Mouse (Mus musculus) left cerebral cortex, postnatal 14 days (tissue): ENCODE data around the gene Idh2. TPM values are rescaled to one million over a fixed set of nuclear protein-coding genes. Genes with fewer than 3 reads are reported as not detected.
A peak's percentile ranks its signal among the peaks of the same experiment; 100 is the strongest.

Experiments used
- DNase-seq, 2 experiments: peaks; one replicate each; pipeline ENCODE4 v3.0.0; 2021 to 2022; ENCODE audit warnings: low spot score in 2 of 2, mixed read lengths in 1 of 2
- intact Hi-C: fragments of 180-260 bp; cut with DNase I; formaldehyde crosslinking; loops from one replicate; pipeline ENCODE4 v1.15.1; 2025
- total RNA-seq, 2 experiments: library from RNA; stranded (reverse); gene quantifications; 2 replicates each; pipeline ENCODE4 v1.2.3; 2021

The Idh2 gene
- total RNA-seq, 2 experiments from 2014 or later = 48.1 to 50.3 TPM

DNA sequence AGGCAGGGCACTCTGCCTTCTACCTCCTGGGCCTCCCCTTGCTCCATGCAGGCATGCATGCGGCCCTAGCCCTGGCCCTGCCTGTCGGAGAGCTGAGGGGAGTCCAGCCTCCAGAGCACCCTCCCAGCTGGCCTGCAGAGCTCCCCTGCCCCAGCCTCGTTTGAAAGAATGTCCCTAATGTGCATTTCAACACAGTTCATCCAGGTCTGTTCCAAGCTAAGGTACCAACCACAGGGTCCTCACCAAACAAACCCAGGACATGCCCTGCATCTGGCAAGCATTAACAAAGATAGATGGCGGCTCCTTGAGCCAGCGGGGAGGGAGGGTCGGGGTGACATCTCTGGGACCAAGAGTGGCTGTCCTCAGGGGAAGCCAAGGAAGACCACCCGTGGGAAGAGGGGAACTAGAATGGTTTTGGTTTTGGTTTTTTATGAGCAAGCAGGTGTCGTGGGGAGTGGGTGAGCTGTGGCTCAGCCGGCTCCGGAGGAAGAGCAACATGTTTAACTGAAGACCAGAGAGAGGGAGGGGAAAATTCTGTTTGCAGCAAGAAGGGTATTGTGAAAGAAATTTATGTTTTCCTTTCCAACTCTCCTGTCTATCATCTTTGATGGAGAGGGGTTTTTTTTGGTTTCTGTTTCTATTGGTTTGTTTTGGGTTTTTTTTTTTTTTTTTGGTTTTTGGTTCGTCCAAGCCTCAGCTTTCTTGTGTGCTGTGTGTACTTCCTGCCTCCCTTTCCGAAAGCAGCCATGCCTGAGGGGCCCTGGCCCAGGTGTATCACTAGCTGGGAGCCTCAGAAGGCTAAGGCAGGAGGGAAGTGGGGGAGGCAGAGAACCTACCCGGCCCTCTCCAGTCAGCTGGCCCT lies 24.0 kb downstream of the Idh2 start:
- DNase-seq = no peak
- intact Hi-C loops = no loop called here

- intact Hi-C loops = no loop called here
- no peak for DNase-seq
Measured at GRCm38 (mm10) chr7:80090191-80091003, 24.8 kb downstream of the Idh2 start.

GRCm38 (mm10) chr7:80088191-80088590 lies 27.0 kb downstream of the Idh2 start:
- intact Hi-C loops = no loop called here

GRCm38 (mm10) chr7:80085970-80086715 lies 29.0 kb downstream of the Idh2 start:
- intact Hi-C loops = no loop called here
- DNase-seq = no peak

More at GRCm38 (mm10) chr7:80088191-80088590, 27.0 kb downstream of the Idh2 start:
- no peak for DNase-seq

DNA sequence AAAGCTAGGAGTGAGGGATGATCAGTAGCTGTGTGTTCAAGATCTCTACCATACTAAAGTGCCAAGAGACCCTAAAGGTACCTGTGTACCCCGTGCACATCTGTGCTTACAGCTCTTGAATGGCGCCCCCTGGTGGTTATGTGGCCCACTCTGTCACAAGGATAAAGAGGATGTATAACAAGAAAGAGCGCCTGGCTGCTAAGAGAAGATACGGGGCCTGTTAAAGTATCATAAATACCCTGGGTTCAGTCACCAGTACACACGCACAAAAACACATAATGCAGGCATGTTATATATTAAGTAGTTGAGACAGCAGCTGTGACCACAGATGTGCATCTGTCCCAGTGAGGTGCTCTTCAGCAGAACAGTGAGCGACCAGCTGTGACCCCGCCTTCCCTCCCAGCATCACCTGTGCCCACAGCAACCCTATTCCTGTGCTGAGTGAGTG lies 30.7 kb downstream of the Idh2 start:
- intact Hi-C loops = no loop called here
- peak in 1 of 2 experiments; percentile 55 for DNase-seq

DNA sequence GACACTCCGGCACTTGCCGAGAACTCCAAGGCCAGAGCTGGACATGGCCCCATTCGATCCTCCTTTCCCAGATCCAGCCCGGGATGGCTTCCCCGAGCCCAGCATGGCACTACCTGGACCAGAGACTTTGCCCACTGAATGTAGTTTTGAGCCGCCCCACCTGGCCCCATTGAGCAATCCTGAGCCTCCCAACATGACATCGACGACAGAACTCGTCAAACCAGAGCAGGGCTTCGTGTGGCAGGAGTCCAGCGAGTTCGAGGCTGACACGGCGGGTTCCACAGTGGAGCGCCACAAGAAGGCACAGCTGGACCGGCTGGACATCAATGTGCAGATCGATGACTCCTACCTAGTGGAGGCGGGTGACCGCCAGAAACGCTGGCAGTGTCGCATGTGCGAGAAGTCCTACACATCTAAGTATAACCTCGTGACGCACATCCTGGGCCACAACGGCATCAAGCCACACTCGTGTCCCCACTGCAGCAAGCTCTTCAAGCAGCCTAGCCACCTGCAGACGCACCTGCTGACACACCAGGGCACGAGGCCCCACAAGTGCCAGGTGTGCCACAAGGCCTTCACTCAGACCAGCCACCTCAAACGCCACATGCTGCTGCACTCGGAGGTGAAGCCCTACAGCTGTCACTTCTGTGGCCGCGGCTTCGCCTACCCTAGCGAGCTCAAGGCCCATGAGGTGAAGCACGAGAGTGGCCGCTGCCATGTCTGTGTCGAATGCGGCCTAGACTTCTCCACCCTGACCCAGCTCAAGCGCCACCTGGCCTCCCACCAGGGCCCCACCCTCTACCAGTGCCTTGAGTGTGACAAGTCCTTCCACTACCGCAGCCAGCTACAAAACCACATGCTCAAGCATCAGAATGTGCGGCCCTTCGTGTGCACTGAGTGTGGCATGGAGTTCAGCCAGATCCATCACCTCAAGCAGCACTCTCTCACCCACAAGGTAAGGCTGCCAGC lies 33.3 kb downstream of the Idh2 start:
- no peak for DNase-seq
- intact Hi-C loops = no loop called here

DNA sequence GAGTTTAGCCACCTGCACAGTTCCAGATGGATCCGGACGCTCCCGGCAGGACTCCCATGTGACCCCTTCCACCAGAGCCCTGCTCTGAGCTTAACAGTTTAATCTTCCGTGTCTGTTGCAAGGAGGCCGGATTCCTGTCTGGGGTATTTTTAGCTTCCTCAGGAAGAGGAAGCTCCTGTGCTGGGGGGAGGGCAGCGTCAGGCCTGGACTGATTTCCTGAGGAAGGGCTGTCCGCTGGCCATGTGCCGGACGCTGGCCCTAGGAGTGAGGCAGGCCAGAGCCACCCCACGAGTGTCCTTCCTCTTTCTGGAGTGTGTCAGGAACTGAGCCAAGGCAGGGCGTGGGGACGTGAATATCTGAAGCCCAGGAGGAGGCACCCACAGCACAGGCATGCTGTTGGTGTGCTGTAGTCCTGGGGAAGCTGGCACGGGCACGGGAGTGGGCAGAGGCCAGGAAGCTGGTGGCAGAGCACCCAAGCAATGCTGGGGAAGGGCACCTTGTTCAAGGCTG lies 36.3 kb downstream of the Idh2 start:
- peak; percentile 69 to 79 for DNase-seq
- intact Hi-C loops = loop anchor here (5.0 kb wide), 1 partner anchor 52 kb away; no protein-coding TSS in a partner anchor

DNA sequence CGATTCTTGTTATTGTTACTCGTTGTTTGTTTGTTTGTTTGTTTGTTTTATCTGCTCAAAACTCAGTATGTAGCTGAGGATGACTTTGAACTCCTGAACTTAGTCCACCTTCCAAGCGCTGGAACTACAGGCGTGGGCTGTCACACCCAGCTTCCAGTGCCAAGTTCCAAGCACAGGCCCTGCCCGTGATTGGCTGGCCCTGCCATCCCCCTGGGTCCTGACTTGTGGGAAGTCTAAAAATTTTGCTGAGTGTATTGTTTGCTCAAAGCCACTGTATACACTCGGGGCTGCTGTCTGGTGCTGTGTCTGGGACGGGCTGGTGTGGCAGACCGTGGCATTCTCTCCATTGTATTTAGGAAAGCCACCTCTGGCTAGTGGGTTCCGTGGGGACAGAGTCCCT lies 37.4 kb downstream of the Idh2 start:
- no peak for DNase-seq
- intact Hi-C loops = loop anchor here (5.0 kb wide), 1 partner anchor 50 kb away; no protein-coding TSS in a partner anchor

GRCm38 (mm10) chr7:80076961-80077716 lies 38.1 kb downstream of the Idh2 start:
- no peak for DNase-seq
- intact Hi-C loops = loop anchor here (5.0 kb wide), 1 partner anchor 50 kb away; no protein-coding TSS in a partner anchor

GRCm38 (mm10) chr7:80075946-80076583 lies 39.1 kb downstream of the Idh2 start:
- intact Hi-C loops = loop anchor here (5.0 kb wide), 1 partner anchor 49 kb away; no protein-coding TSS in a partner anchor
- no peak for DNase-seq

GRCm38 (mm10) chr7:80074921-80075441 lies 40.2 kb downstream of the Idh2 start:
- no peak for DNase-seq
- intact Hi-C loops = loop anchor here (5.0 kb wide), 1 partner anchor 48 kb away; no protein-coding TSS in a partner anchor

DNA sequence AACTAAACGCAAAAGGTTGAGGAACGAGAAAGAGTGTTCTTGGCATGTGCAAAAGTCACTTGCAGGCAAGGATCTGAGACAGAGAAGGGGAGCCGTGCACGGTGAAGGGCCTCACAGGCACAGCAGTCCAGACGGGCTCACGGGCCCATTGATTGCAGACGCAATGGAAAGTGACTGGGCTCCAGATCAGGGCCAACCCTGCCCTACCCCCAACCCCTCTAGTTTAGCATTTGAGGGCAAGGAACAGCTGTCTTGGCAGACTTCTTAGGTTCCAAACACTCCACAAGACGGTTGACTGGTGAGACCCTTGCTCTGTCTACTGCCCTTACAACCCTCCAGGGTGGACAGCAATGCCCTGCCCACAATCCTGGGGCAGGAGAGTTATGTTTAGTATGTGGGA lies 41.7 kb downstream of the Idh2 start:
- no peak for DNase-seq
- intact Hi-C loops = no loop called here

DNA sequence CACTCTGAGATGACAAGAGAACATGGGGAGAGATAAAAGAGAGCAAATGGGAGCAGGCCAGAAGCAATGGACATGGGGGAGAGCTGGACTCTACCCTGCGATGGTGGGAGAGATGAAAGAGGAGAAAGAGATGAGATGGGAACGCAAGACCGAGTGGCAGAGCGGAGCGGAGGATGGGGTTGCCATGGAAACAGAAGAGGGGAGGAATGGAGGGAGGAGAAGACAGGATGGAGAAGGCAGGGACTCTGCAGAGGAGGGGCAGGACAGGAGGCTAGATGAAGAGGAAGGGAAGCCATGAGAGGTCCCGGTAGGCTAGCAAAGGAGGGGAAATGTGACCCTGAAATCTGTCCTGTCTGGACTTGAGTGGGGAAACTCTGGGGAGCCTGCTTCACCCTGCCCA lies 42.9 kb downstream of the Idh2 start:
- DNase-seq = peak; percentile 64 to 71
- intact Hi-C loops = no loop called here

DNA sequence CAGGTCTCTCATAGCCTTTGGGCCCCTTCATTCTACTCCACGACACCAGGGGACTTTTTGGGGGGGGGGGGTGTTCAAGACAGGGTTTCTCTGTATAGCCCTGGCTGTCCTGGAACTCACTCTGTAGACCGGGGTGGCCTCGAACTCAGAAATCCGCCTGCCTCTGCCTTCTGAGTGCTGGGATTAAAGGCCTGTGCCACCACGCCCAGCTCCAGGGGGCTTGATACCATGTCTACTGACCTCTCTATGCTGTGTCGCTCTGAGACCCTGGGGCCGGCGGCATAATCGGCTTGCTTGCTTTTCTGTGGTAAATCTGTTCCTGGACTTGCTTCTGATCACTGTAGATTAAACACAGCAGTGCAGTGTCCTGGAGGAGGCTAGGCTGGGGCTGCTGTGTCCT lies 44.0 kb downstream of the Idh2 start:
- DNase-seq = no peak
- intact Hi-C loops = no loop called here

GRCm38 (mm10) chr7:80069615-80070327 lies 45.4 kb downstream of the Idh2 start:
- intact Hi-C loops = no loop called here
- peak; percentile 69 to 90 for DNase-seq

GRCm38 (mm10) chr7:80068341-80068740 lies 46.9 kb downstream of the Idh2 start:
- DNase-seq = no peak
- intact Hi-C loops = no loop called here
